Comparison of ENCODE assay signal across 13 mouse cellular contexts in genomic region chr11:71541178-71541845, GRCm38 (mm10).
A peak's percentile ranks its signal among the peaks of the same experiment; 100 is the strongest.
DNase-seq lines count a peak whose midpoint lies in the region; ATAC-seq and TF ChIP-seq lines count a peak whose summit lies in the region.
"Had no signal": no experiment of that assay in that cellular context is flagged by ENCODE, and none has a peak within 500 bp of the region (broad histone marks: within the 10 kb centered on the region; RNA-seq: fewer than 3 reads in every experiment).

No protein-coding gene starts in this region.

- H3K9ac ChIP-seq in kidney, embryonic 15.5 days, result no peak overlapping the region
- H3K9ac ChIP-seq: heart, embryonic 15.5 days; liver, embryonic 15.5 days had no signal

- POLR2A ChIA-PET in Patski (lab: Charles Lee), result no interaction called here

- H3K36me3 ChIP-seq in kidney, embryonic 15.5 days, result no peaks in the 10 kb centered on the region
- H3K36me3 ChIP-seq: heart, embryonic 15.5 days; liver, embryonic 15.5 days; midbrain, embryonic 10.5 days had no signal

- in situ Hi-C loops in Patski (cut with MboI; ENCODE audit: low pct_unique_long_range_greater_than_20kb), result no loop called here

- peaks cover 13% of the 10 kb centered on the region; the same call in 1 of the 2 replicates for H3K4me1 ChIP-seq in kidney, embryonic 15.5 days
- H3K4me1 ChIP-seq in lung, adult 2 months (ENCODE audit: control insufficient read depth, insufficient read depth, low read length), result no peaks in the 10 kb centered on the region
- H3K4me1 ChIP-seq: heart, embryonic 15.5 days; liver, embryonic 15.5 days had no signal

- no peak for TF ChIP-seq POLR2A in lung, adult 2 months (IDR thresholded peaks at IDR 0.05; ENCODE audit: borderline replicate concordance, extremely low read depth, low read depth, low read length)

- peak overlapping the region; percentile 33; the same call in 1 of the 2 replicates for H3K27ac ChIP-seq in kidney, embryonic 15.5 days
- H3K27ac ChIP-seq: gastrocnemius, adult 2 months; heart, embryonic 15.5 days; liver, embryonic 15.5 days; midbrain, embryonic 10.5 days had no signal

- H3K27me3 ChIP-seq in kidney, embryonic 15.5 days, result no peaks in the 10 kb centered on the region
- H3K27me3 ChIP-seq in Patski, result peaks cover 5% of the 10 kb centered on the region
- H3K27me3 ChIP-seq: heart, embryonic 15.5 days; liver, embryonic 15.5 days had no signal

- CTCF ChIA-PET in Patski (lab: Charles Lee), result interaction anchor here (2.3 kb wide), 1 partner anchor 12 kb away, joined by 6 read pairs; no protein-coding TSS in a partner anchor

- peaks cover 8% of the 10 kb centered on the region; the same call in 1 of the 2 replicates for H3K9me3 ChIP-seq in kidney, embryonic 15.5 days (replicated peaks)
- H3K9me3 ChIP-seq: heart, embryonic 15.5 days; liver, embryonic 15.5 days had no signal

- ATAC-seq in kidney, embryonic 15.5 days (replicated peaks; ENCODE audit: low FRiP score), result peak; percentile 79; the same call in 1 of the 2 replicates
- ATAC-seq in Patski, result peak; percentile 26
- ATAC-seq: inflammation-experienced regulatory T-cells, adult 6 months had no signal

- TF ChIP-seq CTCF in Patski (IDR thresholded peaks at IDR 0.05), result no peak
- no peak for TF ChIP-seq CTCF in lung, adult 2 months (IDR thresholded peaks at IDR 0.05; ENCODE audit: insufficient read depth, low read length)

- no peak overlapping the region for H3K4me2 ChIP-seq in kidney, embryonic 15.5 days
- H3K4me2 ChIP-seq: heart, embryonic 15.5 days; liver, embryonic 15.5 days had no signal

- H3K4me3 ChIP-seq in kidney, embryonic 15.5 days (replicated peaks), result no peak overlapping the region
- H3K4me3 ChIP-seq in lung, adult 2 months (replicated peaks; ENCODE audit: extremely low read depth, low read depth, low read length), result no peak overlapping the region
- H3K4me3 ChIP-seq: gastrocnemius, adult 2 months; heart, embryonic 15.5 days; liver, embryonic 15.5 days; midbrain, embryonic 10.5 days had no signal

- 34% methylated on average over 6 of the region's 6 CpGs for WGBS in kidney, embryonic 15.5 days
- WGBS in lung, adult 2 months, result 66% methylated on average over 6 of the region's 6 CpGs

- no peak for DNase-seq in kidney, postnatal 36 days
- DNase-seq in Patski (ENCODE audit: low read depth, low spot score), result no peak
- peak; percentile 5 for DNase-seq in adrenal gland, adult 8-10 months
- peak; percentile 7 to 12 for DNase-seq in frontal cortex, postnatal 14 days (ENCODE audit: low spot score in 2 of 2)
- no peak for DNase-seq in lung, adult 2 months
- no peak for DNase-seq in ovary, postnatal 36 days (ENCODE audit: low spot score)
- DNase-seq in lung, adult 18-20 months, result no peak
- DNase-seq: gastrocnemius, adult 2 months had no signal

Comparison
In these comparisons a context has a peak if more than half of its experiments do, and no peak if none do; other contexts are left out.
1. DNase-seq: peak in adrenal gland, adult 8-10 months (single experiment) and frontal cortex, postnatal 14 days (2 of 2); none in kidney, postnatal 36 days (0 of 2), Patski (single experiment), lung, adult 2 months (single experiment), ovary, postnatal 36 days (single experiment) and lung, adult 18-20 months (0 of 2).